Mouse (Mus musculus) ovary, postnatal 10 days (tissue): Measurements from ENCODE around the gene Keg1.

Source experiments
- DNase-seq: peaks from one replicate; pipeline ENCODE4 v3.0.0; 2022; ENCODE audit warnings: low spot score

The Keg1 gene

DNA sequence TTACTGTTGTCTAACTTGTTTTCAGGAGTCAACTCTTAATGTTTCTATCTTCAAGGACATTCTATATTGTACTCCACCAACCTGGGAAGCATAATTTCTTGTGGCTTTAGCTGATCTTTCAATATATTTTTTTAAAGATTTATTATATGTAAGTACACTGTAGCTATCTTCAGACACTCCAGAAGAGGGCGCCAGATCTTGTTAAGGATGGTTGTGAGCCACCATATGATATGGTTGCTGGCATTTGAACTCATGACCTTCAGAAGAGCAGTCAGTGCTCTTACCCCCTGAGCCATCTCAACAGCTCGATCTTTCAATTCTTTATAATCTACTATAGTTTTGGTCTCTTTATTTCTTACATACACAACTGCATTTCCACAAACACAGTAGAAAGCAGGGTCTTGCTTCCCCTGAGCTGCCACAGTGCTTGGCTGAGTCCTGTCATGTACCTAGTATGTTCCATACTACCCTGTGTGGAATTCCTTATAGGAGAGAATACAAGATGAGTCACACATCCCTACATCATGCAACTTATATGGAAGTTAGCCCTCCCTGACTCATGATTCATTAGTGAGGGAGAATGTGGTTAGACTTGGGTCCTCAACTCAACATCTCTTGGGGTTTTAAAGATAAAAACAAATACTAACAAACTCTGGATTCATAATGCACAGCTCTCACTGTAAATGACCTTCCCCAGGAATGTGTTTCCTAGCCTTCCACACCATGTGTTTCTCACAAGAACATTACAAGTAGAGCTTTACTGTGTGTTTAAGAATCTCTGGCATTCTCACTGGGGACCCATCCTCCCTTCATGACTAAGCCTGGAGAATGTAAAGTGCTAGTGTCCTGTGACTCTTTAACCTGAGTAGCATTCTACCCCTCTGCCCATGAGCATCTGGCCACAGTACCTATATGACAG is 66.9 kb downstream of the Keg1 start:
- DNase-seq, result no peak

- no peak for DNase-seq
Observed at GRCm38 (mm10) chr19:12765308-12765707, 69.7 kb downstream of the Keg1 start, which contains the start of gene Cntf. Cntf (minus strand) TSS chr19:12765632.
